ENCODE assay signal across 9 mouse cellular contexts in genomic region chr8:13725722-13726121, GRCm38 (mm10). TPM values are rescaled to one million over a fixed set of nuclear protein-coding genes. Genes with fewer than 3 reads are reported as not detected.
DNase-seq lines count a peak whose midpoint lies in the region; ATAC-seq lines count a peak whose summit lies in the region.
"Had no signal": no experiment of that assay in that cellular context is flagged by ENCODE, and none has a peak within 500 bp of the region (broad histone marks: within the 10 kb centered on the region; RNA-seq: fewer than 3 reads in every experiment).

No protein-coding gene starts in this region.

- H3K4me1 ChIP-seq in intestine, embryonic 14.5 days (replicated peaks; ENCODE audit: control insufficient read depth, insufficient read depth, low read length): no peaks in the 10 kb centered on the region
- no peaks in the 10 kb centered on the region for H3K4me1 ChIP-seq in intestine, embryonic 15.5 days (replicated peaks)
- H3K4me1 ChIP-seq: embryonic facial prominence, embryonic 12.5 days had no signal

- H3K4me2 ChIP-seq in intestine, embryonic 14.5 days (ENCODE audit: low read length): no peak overlapping the region
- no peak overlapping the region for H3K4me2 ChIP-seq in intestine, embryonic 15.5 days (replicated peaks)
- H3K4me2 ChIP-seq: embryonic facial prominence, embryonic 12.5 days had no signal

- no peaks in the 10 kb centered on the region for H3K9me3 ChIP-seq in intestine, embryonic 14.5 days (ENCODE audit: control insufficient read depth, low read length)
- H3K9me3 ChIP-seq in intestine, embryonic 15.5 days: no peaks in the 10 kb centered on the region
- H3K9me3 ChIP-seq: embryonic facial prominence, embryonic 12.5 days had no signal

- H3K27ac ChIP-seq in intestine, embryonic 14.5 days (ENCODE audit: low read depth): no peak overlapping the region
- H3K27ac ChIP-seq in intestine, embryonic 15.5 days: no peak overlapping the region
- H3K27ac ChIP-seq: embryonic facial prominence, embryonic 12.5 days had no signal

- ATAC-seq in intestine, embryonic 14.5 days (replicated peaks; ENCODE audit: low FRiP score, low TSS enrichment, low read depth): no peak
- ATAC-seq in intestine, embryonic 15.5 days: no peak
- ATAC-seq in megakaryocyte-erythroid progenitor cell, adult 5-6 weeks (replicated peaks; ENCODE audit: low FRiP score, low TSS enrichment, poor library complexity, severe bottlenecking): no peak

- no peak overlapping the region for H3K4me3 ChIP-seq in intestine, embryonic 14.5 days (ENCODE audit: low read depth, low read length)
- no peak overlapping the region for H3K4me3 ChIP-seq in intestine, embryonic 15.5 days (replicated peaks)
- H3K4me3 ChIP-seq: embryonic facial prominence, embryonic 12.5 days had no signal

- DNase-seq in intestine, embryonic 14.5 days (ENCODE audit: low spot score): peak; percentile 61
- DNase-seq in A20 (ENCODE audit: low read depth, low spot score) (peak; percentile 50), MEL-GATA-1-ER (ENCODE audit: extremely low read depth, low read depth) (peak; percentile 24)
- peak; percentile 81 to 88 for DNase-seq in cerebellum, postnatal 10 days
- peak; percentile 54 for DNase-seq in kidney, postnatal 14 days
- peak; percentile 81 for DNase-seq in naive thymus-derived CD4-positive, alpha-beta T cell, adult 2 months (ENCODE audit: low read depth)

- H3K27me3 ChIP-seq in intestine, embryonic 14.5 days (replicated peaks; ENCODE audit: control insufficient read depth, insufficient read depth, low read length): no peaks in the 10 kb centered on the region
- no peaks in the 10 kb centered on the region for H3K27me3 ChIP-seq in intestine, embryonic 15.5 days (replicated peaks)
- H3K27me3 ChIP-seq: embryonic facial prominence, embryonic 12.5 days had no signal

- no peak overlapping the region for H3K9ac ChIP-seq in intestine, embryonic 14.5 days (ENCODE audit: low read length)
- H3K9ac ChIP-seq in intestine, embryonic 15.5 days: no peak overlapping the region
- H3K9ac ChIP-seq: embryonic facial prominence, embryonic 12.5 days had no signal

- H3K36me3 ChIP-seq in intestine, embryonic 14.5 days (ENCODE audit: control insufficient read depth, insufficient read depth, low read length): no peaks in the 10 kb centered on the region
- no peaks in the 10 kb centered on the region for H3K36me3 ChIP-seq in intestine, embryonic 15.5 days
- H3K36me3 ChIP-seq: embryonic facial prominence, embryonic 12.5 days had no signal

RNA-seq across cellular contexts. Expression of gene Cfap97d2, which starts 20.0 kb away (rescaled TPM):
- 0.12 TPM in 1 of 2 replicates, not detected in the other for polyA plus RNA-seq in intestine, embryonic 14.5 days (2014; fragmentation: Nextera tagmentation; extraction: Ambion mirVana)
- 0.10 TPM in 1 of 2 replicates, not detected in the other for polyA plus RNA-seq in intestine, embryonic 15.5 days (2015; fragmentation: Nextera tagmentation; extraction: Ambion mirVana)
- not detected in 2 replicates for total RNA-seq in megakaryocyte-erythroid progenitor cell, adult 5-6 weeks (2014; fragmentation: Nextera tagmentation)
- total RNA-seq in megakaryocyte-erythroid progenitor cell, adult 5-6 weeks (2017): not detected in 2 replicates

RNA-seq across cellular contexts. Expression of gene Cdc16, which starts 31.8 kb away (rescaled TPM):
- polyA plus RNA-seq in intestine, embryonic 14.5 days (2014; fragmentation: Nextera tagmentation; extraction: Ambion mirVana): 175 and 187 TPM in 2 replicates
- 132 and 143 TPM in 2 replicates for polyA plus RNA-seq in intestine, embryonic 15.5 days (2015; fragmentation: Nextera tagmentation; extraction: Ambion mirVana)
- 48.8 and 72.3 TPM in 2 replicates for total RNA-seq in megakaryocyte-erythroid progenitor cell, adult 5-6 weeks (2014; fragmentation: Nextera tagmentation)
- 52.0 and 55.6 TPM in 2 replicates for total RNA-seq in megakaryocyte-erythroid progenitor cell, adult 5-6 weeks (2017)

RNA-seq across cellular contexts. Expression of gene Rasa3, which starts 48.3 kb away (rescaled TPM):
- polyA plus RNA-seq in intestine, embryonic 14.5 days (2014; fragmentation: Nextera tagmentation; extraction: Ambion mirVana): 24.9 and 27.8 TPM in 2 replicates
- polyA plus RNA-seq in intestine, embryonic 15.5 days (2015; fragmentation: Nextera tagmentation; extraction: Ambion mirVana): 19.1 and 22.2 TPM in 2 replicates
- 34.4 and 36.2 TPM in 2 replicates for total RNA-seq in megakaryocyte-erythroid progenitor cell, adult 5-6 weeks (2014; fragmentation: Nextera tagmentation)
- 25.9 and 43.0 TPM in 2 replicates for total RNA-seq in megakaryocyte-erythroid progenitor cell, adult 5-6 weeks (2017)

RNA-seq across cellular contexts. Expression of gene Upf3a, which starts 59.7 kb away (rescaled TPM):
- polyA plus RNA-seq in intestine, embryonic 14.5 days (2014; fragmentation: Nextera tagmentation; extraction: Ambion mirVana): 36.7 and 41.5 TPM in 2 replicates
- 34.0 and 34.4 TPM in 2 replicates for polyA plus RNA-seq in intestine, embryonic 15.5 days (2015; fragmentation: Nextera tagmentation; extraction: Ambion mirVana)
- 19.9 and 29.4 TPM in 2 replicates for total RNA-seq in megakaryocyte-erythroid progenitor cell, adult 5-6 weeks (2014; fragmentation: Nextera tagmentation)
- 32.6 and 33.0 TPM in 2 replicates for total RNA-seq in megakaryocyte-erythroid progenitor cell, adult 5-6 weeks (2017)

Comparison
In these comparisons a context has a peak if more than half of its experiments do, and no peak if none do; other contexts are left out.
1. DNase-seq: peak in every context shown above with its lines; median percentile 84 in cerebellum, postnatal 10 days; 81 in naive thymus-derived CD4-positive, alpha-beta T cell, adult 2 months; 61 in intestine, embryonic 14.5 days; 54 in kidney, postnatal 14 days; 50 in A20; 24 in MEL-GATA-1-ER.